Mouse (Mus musculus): Measurements from ENCODE around the gene Wnt3a.

Wnt3a gene

DNA sequence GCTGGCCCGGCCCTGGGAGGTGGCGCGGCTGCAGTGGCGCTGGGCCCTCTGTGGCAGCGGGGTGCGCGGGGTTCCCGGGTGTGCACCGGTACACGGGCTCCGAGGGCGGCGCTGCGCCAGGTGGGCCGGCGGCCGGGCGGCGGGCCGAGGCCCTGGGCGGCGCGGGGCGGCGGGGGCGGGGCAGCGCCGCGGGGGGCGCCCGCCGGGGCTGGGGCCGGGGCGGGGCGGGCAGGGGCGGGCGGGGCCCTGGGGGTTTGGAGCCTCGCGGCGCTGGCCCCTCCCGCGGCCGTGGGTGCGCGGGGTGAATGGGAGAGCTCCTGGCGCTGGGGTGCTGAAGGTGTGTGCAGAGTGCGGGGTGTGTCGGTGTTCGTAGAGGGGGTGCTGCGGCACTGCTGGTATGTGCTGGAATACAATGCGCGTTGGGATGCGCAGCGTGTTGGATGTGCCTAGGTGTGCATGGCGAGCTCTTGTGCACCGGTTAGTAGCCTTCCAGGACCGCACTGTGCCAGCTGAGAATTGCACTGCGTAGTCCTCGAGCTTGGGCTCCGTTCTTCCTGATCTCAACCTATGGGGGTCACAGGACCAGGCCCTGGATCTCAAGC lies at the start of gene Wnt3a:
TSS of gene Wnt3a (minus strand) at position 51 of the 602 bp plus-strand sequence.
- DNase-seq (ENCODE audit: low spot score in 2 of 2), result no peak

GRCm38 (mm10) chr11:59338736-59339120 lies 48.2 kb upstream of the Wnt3a start:
- DNase-seq (ENCODE audit: low spot score in 2 of 2), result peak in 1 of 2 experiments; percentile 43

DNA sequence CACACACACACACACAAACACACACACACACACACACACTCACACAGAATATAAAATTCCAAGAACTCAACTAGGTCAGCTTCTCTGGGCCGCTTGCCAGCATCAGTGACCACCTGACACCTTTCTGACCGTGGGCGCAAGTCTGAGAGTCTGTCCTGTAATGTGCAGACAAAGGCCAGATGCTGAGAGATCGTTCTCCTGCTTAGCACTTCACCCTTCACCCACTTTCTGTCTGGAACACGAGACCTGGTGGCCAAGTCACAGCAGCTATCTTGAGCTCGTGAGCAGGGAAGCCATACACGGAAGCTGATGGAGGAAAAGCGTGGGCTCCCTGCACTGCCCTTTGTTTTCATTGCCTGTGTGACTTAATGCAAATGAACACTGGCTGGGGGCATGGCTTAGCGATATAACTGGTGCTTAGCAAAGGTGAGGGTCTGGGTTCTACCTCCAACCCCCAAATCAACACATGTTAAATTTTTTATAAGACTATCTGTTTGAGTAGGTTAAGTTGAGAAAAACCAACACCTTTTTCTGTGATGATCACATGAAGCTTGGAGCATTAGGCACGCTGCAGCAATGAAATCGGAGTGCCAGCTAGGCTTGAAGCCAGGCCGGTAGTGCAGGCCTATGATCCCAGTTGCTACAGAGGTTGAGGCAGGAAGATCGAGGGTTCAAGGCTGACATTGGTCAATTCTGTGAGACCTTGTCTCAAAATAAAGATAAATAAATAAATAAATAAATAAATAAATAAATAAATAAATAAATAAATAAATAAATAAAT lies 47.6 kb upstream of the Wnt3a start:
- DNase-seq (ENCODE audit: low spot score in 2 of 2), result no peak

- DNase-seq (ENCODE audit: low spot score in 2 of 2), result no peak
Observed at GRCm38 (mm10) chr11:59336381-59336780, 45.8 kb upstream of the Wnt3a start.

DNA sequence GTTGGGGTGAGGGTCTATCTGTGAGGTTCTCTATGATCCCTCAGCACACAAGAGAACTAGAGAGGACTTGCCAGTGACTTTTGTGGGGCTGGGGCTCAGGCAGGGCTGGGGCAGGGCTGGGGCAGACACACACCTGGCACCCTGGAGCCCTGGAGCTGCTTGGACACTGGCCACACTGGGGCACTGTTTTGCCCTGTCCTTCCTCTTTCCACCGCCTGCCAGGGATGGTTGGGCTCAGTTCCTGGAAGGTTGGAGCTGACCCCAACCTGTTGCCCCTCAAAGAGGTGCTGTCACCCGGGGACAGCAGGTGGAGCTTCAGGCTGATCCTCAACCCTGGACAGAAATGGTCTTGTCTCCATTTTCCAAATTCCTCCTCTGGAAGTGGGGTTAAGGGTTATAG lies 45.4 kb upstream of the Wnt3a start:
- no peak for DNase-seq (ENCODE audit: low spot score in 2 of 2)

GRCm38 (mm10) chr11:59335150-59335549 lies 44.6 kb upstream of the Wnt3a start:
- no peak for DNase-seq (ENCODE audit: low spot score in 2 of 2)

GRCm38 (mm10) chr11:59332938-59333337 lies 42.4 kb upstream of the Wnt3a start:
- no peak for DNase-seq (ENCODE audit: low spot score in 2 of 2)

DNA sequence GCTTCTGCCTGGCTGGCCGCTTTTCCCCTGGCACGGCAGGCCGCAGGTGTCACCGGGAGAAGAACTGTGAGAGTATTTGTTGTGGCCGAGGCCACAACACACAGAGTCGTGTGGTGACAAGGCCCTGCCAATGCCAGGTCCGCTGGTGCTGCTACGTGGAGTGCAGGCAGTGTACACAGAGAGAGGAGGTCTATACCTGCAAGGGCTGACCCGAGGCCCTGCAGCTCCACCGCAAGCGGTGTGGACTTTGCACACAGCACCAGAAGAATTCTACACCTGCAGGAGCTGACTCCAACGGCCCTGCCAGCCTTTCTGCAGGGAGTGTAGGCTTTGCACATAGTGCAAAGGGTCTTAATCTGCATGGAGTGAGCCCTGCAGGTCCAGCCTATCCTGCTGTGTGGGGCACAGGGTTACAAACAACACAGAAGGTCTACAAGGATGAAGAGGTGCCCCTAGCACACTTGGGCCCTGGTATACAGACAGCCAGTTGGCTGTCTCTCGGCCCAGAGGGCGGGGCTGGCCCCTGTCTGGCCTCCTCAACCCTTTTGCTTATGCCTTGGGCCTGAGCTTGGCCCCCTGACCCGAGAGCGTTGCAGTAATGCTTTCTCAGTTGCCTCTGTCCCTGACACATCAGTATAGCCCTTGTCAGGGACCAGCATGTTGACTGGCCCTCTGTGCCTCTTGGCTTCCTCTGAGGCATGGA lies 40.8 kb upstream of the Wnt3a start:
- DNase-seq (ENCODE audit: low spot score in 2 of 2), result no peak

DNA sequence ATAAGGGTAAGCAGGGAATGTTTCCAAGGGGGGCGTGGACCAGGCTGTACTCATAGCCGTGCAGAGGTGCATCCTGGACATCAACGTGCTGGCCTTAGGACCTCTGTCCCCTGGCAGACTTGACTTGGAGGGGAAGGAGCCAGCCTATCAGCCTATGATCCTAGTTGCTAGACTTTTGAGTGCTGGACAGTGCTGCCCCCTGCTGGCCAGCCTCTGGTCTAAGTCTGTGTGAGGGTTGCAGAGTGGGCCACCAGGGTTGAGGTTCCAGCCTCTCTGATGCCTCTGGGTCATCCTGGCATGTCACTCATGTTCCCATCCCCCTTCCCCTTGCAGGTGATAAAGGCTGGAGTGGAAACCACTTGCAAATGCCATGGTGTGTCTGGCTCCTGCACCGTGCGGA lies 40.0 kb upstream of the Wnt3a start:
- DNase-seq (ENCODE audit: low spot score in 2 of 2), result no peak

GRCm38 (mm10) chr11:59329616-59330015 lies 39.1 kb upstream of the Wnt3a start:
- DNase-seq (ENCODE audit: low spot score in 2 of 2), result no peak

DNA sequence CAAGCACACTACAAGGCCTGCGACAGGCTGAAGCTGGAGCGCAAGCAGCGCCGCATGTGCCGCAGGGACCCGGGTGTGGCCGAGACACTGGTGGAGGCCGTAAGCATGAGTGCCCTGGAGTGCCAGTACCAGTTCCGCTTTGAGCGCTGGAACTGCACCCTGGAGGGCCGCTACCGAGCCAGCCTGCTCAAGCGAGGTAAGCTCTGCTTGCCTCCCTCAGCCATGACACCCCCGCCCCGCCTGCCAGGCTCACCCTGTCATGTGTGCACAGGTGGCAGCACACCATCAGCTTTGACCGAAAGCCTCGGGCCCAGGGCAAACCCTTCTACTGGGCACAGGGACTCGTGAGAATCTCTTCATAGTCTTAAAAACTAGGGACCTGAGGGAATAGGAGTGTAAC lies 37.1 kb upstream of the Wnt3a start:
- no peak for DNase-seq (ENCODE audit: low spot score in 2 of 2)

GRCm38 (mm10) chr11:59324777-59325176 lies 34.2 kb upstream of the Wnt3a start:
- no peak for DNase-seq (ENCODE audit: low spot score in 2 of 2)

DNA sequence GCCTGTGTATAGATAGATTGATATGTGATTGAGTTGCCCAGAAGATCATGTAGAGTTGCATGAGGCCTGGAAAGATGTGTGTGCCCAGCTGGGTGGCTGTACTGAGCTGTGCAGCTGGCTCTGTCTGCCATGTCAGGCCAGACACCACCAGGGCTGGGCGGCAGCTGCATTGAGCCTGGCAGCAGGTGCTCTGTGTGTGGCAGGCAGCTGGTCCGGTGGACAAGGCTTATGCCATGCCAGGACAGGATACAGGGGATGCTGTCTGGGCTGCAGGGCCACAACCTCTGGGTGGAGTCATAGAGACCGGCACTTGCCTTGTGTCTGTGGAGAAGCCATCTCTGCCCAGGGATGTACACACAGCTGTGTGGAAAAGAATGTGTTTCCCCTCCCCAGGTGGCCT lies 32.4 kb upstream of the Wnt3a start:
- DNase-seq (ENCODE audit: low spot score in 2 of 2), result no peak

- no peak for DNase-seq (ENCODE audit: low spot score in 2 of 2)
Observed at GRCm38 (mm10) chr11:59316517-59316916, 26.0 kb upstream of the Wnt3a start.

DNA sequence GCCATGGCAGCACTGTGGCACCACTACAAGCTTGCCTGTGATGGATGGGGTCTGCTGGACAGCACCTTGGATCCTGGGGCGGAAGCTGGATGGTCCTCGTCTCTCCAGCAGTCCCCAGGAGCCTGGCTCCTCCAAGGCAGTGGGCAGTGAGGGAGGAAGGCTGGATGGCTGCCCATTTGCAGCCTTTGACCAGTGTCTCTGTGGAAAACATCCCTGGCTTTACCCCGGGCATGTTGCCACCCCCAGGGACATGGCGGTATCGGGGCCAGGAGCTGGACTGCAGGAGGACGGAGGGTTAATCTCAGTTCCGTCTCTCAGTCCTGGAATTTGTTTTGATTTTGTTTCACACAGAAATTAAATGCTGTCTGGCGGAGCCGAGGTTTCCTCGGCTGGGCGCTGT lies 23.4 kb upstream of the Wnt3a start:
- no peak for DNase-seq (ENCODE audit: low spot score in 2 of 2)

DNA sequence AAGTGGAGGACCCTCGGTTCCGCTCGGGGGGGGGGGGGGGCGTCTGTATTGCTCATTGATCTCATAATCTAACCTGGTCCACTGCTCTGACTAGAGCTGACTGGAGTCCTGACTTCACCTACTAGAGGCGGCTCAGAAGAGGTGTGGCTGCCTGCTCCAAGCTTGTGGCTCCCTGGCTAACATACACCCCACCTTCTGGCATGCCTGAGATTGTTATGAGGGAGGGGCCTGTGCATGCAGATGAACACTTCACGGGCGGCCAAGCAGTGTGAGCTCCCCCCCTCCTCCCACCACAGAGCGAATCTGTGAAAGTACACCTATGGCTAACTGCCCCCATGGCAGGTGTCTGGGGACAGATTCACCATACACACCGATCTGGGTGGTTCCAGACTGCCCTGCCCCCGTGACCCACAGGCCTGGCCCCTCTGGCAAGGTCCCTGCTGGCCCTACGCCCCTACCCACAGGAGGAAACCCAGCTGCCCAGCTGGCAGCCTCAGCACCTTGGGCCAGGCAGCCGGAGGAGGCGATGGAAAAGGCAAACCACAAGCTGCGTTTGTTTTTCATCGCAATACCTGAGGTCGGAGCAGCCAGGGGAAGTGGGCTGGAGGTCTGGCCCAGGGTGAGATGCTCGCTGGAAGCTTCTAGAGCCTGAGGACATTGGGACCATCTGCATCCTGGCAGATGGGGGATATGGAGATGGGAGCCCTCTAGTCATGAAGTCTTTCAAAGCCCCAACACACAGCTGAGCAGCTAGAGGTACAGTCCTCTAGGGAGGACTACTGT lies 22.7 kb upstream of the Wnt3a start:
- no peak for DNase-seq (ENCODE audit: low spot score in 2 of 2)

DNA sequence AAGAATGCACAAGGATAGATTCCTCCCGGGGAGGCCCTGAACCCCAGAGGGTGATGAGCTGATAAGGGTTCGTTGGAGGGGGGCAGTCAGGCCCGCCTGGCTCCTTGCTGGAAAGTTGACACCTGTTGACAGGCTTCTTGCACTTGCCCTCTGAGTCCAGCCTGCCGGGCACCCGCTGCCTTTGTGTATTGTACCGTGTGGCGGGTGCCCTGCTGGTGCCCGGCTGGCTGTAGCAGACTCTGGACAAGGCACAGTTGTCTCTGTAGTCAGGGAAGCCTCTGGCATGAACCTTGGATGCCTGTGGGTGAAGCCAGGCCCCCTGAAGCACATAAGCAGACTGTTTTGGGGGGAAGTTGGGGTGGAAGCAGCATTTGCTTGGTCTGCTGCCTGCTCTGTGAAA lies 21.9 kb upstream of the Wnt3a start:
- DNase-seq (ENCODE audit: low spot score in 2 of 2), result no peak

DNA sequence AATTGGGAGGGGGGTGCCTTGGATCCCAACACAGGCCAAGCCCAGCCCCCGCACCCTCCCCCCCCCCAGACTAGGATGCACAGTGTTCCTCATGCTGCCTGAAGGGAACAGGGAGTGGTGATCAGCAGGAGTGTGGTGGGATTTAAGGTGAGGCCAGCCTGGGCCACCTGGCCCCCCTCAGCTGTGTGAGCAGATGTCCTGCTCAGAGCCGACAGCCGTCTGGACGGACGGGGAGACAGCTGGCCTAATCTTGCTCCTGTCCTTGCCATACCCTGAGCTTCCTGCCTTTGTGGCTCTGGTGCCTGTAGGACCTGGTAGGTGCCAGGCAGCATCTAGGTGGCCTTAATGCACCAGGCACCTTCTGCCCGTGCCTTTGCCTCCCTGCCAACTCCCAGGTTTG lies 21.5 kb upstream of the Wnt3a start:
- DNase-seq (ENCODE audit: low spot score in 2 of 2), result no peak

DNA sequence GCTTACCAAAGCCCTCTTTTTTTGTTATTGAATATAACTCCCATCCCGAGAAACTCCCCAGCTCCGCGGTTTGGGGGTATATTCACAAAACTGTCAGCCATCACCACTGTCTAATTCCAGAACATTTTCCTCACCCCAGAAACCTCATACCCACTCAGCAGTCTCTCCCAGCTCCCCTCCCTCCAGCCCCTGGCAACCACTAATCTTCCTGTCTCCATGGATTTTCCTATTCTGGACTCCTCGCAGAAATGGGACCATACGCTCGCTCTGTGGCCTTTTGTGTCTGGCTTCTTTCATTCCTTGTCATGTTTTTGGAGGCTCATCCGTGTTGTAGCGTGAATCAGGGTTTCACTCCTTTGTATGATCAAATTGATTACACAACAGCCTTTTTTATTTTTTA lies 19.4 kb upstream of the Wnt3a start:
- DNase-seq (ENCODE audit: low spot score in 2 of 2), result no peak

DNA sequence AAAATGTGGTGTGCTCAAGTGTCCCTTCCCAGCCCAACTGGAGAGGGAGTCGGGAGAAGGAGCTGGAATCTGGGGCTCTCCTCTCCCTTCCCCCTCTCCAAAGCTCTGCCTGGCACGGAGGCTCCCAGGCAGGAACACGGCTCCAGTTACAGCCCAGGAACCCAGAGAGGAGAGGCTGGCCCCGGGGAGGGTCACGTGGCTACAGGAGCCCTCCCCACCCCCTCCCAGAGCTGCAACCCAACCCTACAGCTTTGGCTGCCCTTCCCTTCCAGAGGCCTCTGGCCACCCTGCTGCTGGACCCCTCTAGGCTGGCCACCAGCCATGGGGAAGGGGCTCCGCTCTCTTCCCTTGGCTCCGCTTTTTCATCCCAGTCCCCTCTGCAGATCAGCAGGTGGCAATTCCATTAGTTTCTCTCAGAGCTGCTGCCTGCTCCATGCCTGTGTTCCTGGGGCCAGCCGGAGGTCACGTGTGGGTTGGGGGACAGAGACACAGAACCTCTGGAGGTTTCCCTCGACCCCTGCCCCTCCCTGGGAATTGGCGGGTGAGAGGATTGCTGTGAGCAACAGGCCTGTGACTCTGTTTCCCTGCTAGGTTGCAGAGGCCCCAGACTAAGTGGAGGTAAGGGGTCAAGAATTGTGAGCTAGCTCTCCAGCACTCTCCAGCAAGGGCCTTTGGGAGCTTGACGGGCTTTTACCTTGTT lies 18.7 kb upstream of the Wnt3a start:
- no peak for DNase-seq (ENCODE audit: low spot score in 2 of 2)

GRCm38 (mm10) chr11:59308625-59309024 lies 18.1 kb upstream of the Wnt3a start:
- DNase-seq (ENCODE audit: low spot score in 2 of 2), result no peak

DNA sequence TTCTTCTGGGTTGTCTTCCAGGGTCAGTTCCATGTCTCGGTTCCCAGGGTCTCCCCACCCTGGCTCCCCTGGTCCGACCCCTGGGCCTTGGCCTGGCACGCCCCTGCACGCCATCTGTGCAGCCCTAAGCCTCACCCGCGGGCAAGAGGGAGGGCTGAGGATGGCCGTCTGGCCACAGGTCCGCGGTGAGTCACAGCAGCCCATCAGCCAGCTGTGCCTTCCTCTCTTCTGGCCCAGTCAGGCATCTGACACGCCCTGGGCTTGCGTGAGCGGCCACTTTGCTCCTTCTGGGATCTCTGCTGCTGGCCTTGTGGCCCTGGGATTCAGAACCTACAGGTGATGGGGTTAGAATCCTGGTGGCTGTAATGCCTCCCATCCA lies 17.6 kb upstream of the Wnt3a start:
- no peak for DNase-seq (ENCODE audit: low spot score in 2 of 2)

All from frontal cortex, postnatal 14 days (tissue).